Comparison of ENCODE assay signal across 20 mouse cellular contexts in genomic region chr19:53857962-53858361, GRCm38 (mm10). TPM values are rescaled to one million over a fixed set of nuclear protein-coding genes. Genes with fewer than 3 reads are reported as not detected.
DNase-seq lines count a peak whose midpoint lies in the region; ATAC-seq and TF ChIP-seq lines count a peak whose summit lies in the region.
"Had no signal": no experiment of that assay in that cellular context is flagged by ENCODE, and none has a peak within 500 bp of the region (broad histone marks: within the 10 kb centered on the region; RNA-seq: fewer than 3 reads in every experiment).

No protein-coding gene starts in this region.

- no peaks in the 10 kb centered on the region for H3K9me3 ChIP-seq in forebrain, embryonic 12.5 days
- H3K9me3 ChIP-seq in forebrain, postnatal 0 days (ENCODE audit: low read length): no peaks in the 10 kb centered on the region
- no peaks in the 10 kb centered on the region for H3K9me3 ChIP-seq in embryonic facial prominence, embryonic 15.5 days (replicated peaks)
- H3K9me3 ChIP-seq in liver, embryonic 11.5 days (ENCODE audit: control insufficient read depth, low read length): no peaks in the 10 kb centered on the region
- H3K9me3 ChIP-seq: midbrain, embryonic 12.5 days; neural tube, embryonic 15.5 days had no signal

- no peak overlapping the region for H3K4me2 ChIP-seq in forebrain, embryonic 12.5 days
- H3K4me2 ChIP-seq in forebrain, postnatal 0 days (ENCODE audit: low read depth): no peak overlapping the region
- H3K4me2 ChIP-seq in embryonic facial prominence, embryonic 15.5 days (replicated peaks): no peak overlapping the region
- H3K4me2 ChIP-seq in liver, embryonic 11.5 days: no peak overlapping the region
- H3K4me2 ChIP-seq: midbrain, embryonic 12.5 days; neural tube, embryonic 15.5 days had no signal

- H3K9ac ChIP-seq in forebrain, embryonic 12.5 days: no peak overlapping the region
- no peak overlapping the region for H3K9ac ChIP-seq in forebrain, postnatal 0 days
- no peak overlapping the region for H3K9ac ChIP-seq in embryonic facial prominence, embryonic 15.5 days
- no peak overlapping the region for H3K9ac ChIP-seq in liver, embryonic 11.5 days (ENCODE audit: low read depth, low read length)
- H3K9ac ChIP-seq: liver, embryonic 14.5 days; midbrain, embryonic 12.5 days; neural tube, embryonic 15.5 days had no signal

- TF ChIP-seq CTCF in forebrain, postnatal 0 days (IDR thresholded peaks at IDR 0.05; ENCODE audit: low read depth): no peak
- no peak for TF ChIP-seq CTCF in layer of hippocampus, adult 2 months (conservative IDR thresholded peaks at IDR 0.05)

- H3K36me3 ChIP-seq in forebrain, embryonic 12.5 days (replicated peaks): no peaks in the 10 kb centered on the region
- no peaks in the 10 kb centered on the region for H3K36me3 ChIP-seq in forebrain, postnatal 0 days (ENCODE audit: insufficient read depth)
- H3K36me3 ChIP-seq in embryonic facial prominence, embryonic 15.5 days: no peaks in the 10 kb centered on the region
- no peaks in the 10 kb centered on the region for H3K36me3 ChIP-seq in liver, embryonic 11.5 days (ENCODE audit: control insufficient read depth, insufficient read depth, low read length)
- H3K36me3 ChIP-seq: midbrain, embryonic 12.5 days; neural tube, embryonic 15.5 days had no signal

- no peaks in the 10 kb centered on the region for H3K27me3 ChIP-seq in forebrain, embryonic 12.5 days
- no peaks in the 10 kb centered on the region for H3K27me3 ChIP-seq in forebrain, postnatal 0 days (ENCODE audit: insufficient read depth, low read length)
- H3K27me3 ChIP-seq in embryonic facial prominence, embryonic 15.5 days: no peaks in the 10 kb centered on the region
- H3K27me3 ChIP-seq in liver, embryonic 11.5 days (replicated peaks; ENCODE audit: control insufficient read depth, insufficient read depth, low read length): no peaks in the 10 kb centered on the region
- H3K27me3 ChIP-seq: CH12.LX had no signal

- no peak for DNase-seq in forebrain, postnatal 0 days
- no peak for DNase-seq in layer of hippocampus, adult 2 months (ENCODE audit: low spot score in 2 of 2)
- DNase-seq in layer of hippocampus, adult 9-11 months: no peak
- DNase-seq in NIH3T3 (ENCODE audit: low read depth): peak; percentile 38
- no peak for DNase-seq in liver, embryonic 11.5 days (ENCODE audit: low spot score)
- DNase-seq in kidney, postnatal 25 days: no peak
- DNase-seq: adrenal gland, postnatal 25 days; cerebellum, adult 8-10 months; heart, postnatal 10 days; kidney, adult 18-20 months; kidney, postnatal 36 days; lung, postnatal 36 days; right cerebral cortex, postnatal 4 days had no signal

- 87% methylated on average over 6 of the region's 6 CpGs for WGBS in forebrain, embryonic 12.5 days
- 75% methylated on average over 6 of the region's 6 CpGs for WGBS in forebrain, postnatal 0 days
- WGBS in embryonic facial prominence, embryonic 15.5 days: 34% methylated on average over 6 of the region's 6 CpGs
- 82% methylated on average over 6 of the region's 6 CpGs for WGBS in liver, embryonic 11.5 days

- H3K4me3 ChIP-seq in forebrain, embryonic 12.5 days (replicated peaks): no peak overlapping the region
- H3K4me3 ChIP-seq in forebrain, postnatal 0 days (ENCODE audit: low read depth, low read length): no peak overlapping the region
- no peak overlapping the region for H3K4me3 ChIP-seq in layer of hippocampus, adult 2 months
- no peak overlapping the region for H3K4me3 ChIP-seq in embryonic facial prominence, embryonic 15.5 days (replicated peaks)
- no peak overlapping the region for H3K4me3 ChIP-seq in liver, embryonic 11.5 days (ENCODE audit: low read depth, low read length)
- H3K4me3 ChIP-seq: midbrain, embryonic 12.5 days; myocyte; neural tube, embryonic 15.5 days had no signal

- no peak for ATAC-seq in forebrain, embryonic 12.5 days (ENCODE audit: low FRiP score)
- ATAC-seq in forebrain, postnatal 0 days: no peak
- no peak for ATAC-seq in embryonic facial prominence, embryonic 15.5 days (ENCODE audit: insufficient number of reproducible peaks, low FRiP score, low TSS enrichment, low read depth)
- no peak for ATAC-seq in liver, embryonic 11.5 days (replicated peaks; ENCODE audit: low FRiP score)

- 0 out of 2 replicates have a peak overlapping the region, but pooled peaks have one; percentile 46 for H3K27ac ChIP-seq in forebrain, embryonic 12.5 days
- H3K27ac ChIP-seq in forebrain, postnatal 0 days (ENCODE audit: low read depth, low read length): no peak overlapping the region
- peak overlapping the region; percentile 75 for H3K27ac ChIP-seq in layer of hippocampus, adult 2 months
- peak overlapping the region; percentile 58 for H3K27ac ChIP-seq in embryonic facial prominence, embryonic 15.5 days (replicated peaks)
- no peak overlapping the region for H3K27ac ChIP-seq in liver, embryonic 11.5 days (ENCODE audit: low read depth, low read length)
- H3K27ac ChIP-seq: liver, embryonic 14.5 days; midbrain, embryonic 12.5 days; neural tube, embryonic 15.5 days had no signal

- H3K4me1 ChIP-seq in forebrain, embryonic 12.5 days: peaks cover 34% of the 10 kb centered on the region
- peaks cover 35% of the 10 kb centered on the region; the same call in 1 of the 2 replicates for H3K4me1 ChIP-seq in forebrain, postnatal 0 days (ENCODE audit: insufficient read depth)
- H3K4me1 ChIP-seq in embryonic facial prominence, embryonic 15.5 days: peaks cover 54% of the 10 kb centered on the region
- peaks cover 22% of the 10 kb centered on the region for H3K4me1 ChIP-seq in liver, embryonic 11.5 days (replicated peaks; ENCODE audit: control insufficient read depth, insufficient read depth, low read length)

RNA-seq across cellular contexts. Expression of gene Pdcd4, which starts 34.1 kb away (rescaled TPM):
- 110 and 111 TPM in 2 replicates for polyA plus RNA-seq in forebrain, embryonic 12.5 days (2016; fragmentation: Nextera tagmentation; extraction: Ambion mirVana)
- 24.4 and 32.3 TPM in 2 replicates for total RNA-seq in forebrain, postnatal 0 days (2014; rRNA removed)
- polyA plus RNA-seq in forebrain, postnatal 0 days (2015; fragmentation: Nextera tagmentation; extraction: Ambion mirVana): 55.1 and 82.7 TPM in 2 replicates
- 100 to 1,000 TPM; 118 to 119 TPM for total RNA-seq in layer of hippocampus, adult 2 months (2021)
- polyA plus RNA-seq in embryonic facial prominence, embryonic 15.5 days (2015; fragmentation: Nextera tagmentation; extraction: Ambion mirVana): 111 and 122 TPM in 2 replicates
- 48.2 and 50.1 TPM in 2 replicates for polyA plus RNA-seq in liver, embryonic 11.5 days (2014; fragmentation: Nextera tagmentation; extraction: Ambion mirVana)

Comparison
In these comparisons a context has a peak if more than half of its experiments do, and no peak if none do; other contexts are left out.
1. H3K27ac ChIP-seq: peak in forebrain, embryonic 12.5 days (single experiment), layer of hippocampus, adult 2 months (single experiment) and embryonic facial prominence, embryonic 15.5 days (single experiment); none in forebrain, postnatal 0 days (single experiment) and liver, embryonic 11.5 days (single experiment).